Mouse (Mus musculus): ENCODE measurements around the gene Cby1.
"Not testable (repeated sequence)": the region's sequence is repeated elsewhere in the genome, so short reads cannot be mapped to it uniquely, and the experiment has no call there.

Gene Cby1

GRCm38 (mm10) chr15:79658531-79659375 lies at the start of gene Cby1, which contains the start of gene Fam227a:
Gene Cby1, plus strand, starts transcription at chr15:79659199.
Gene Fam227a, minus strand, starts transcription at chr15:79658956.
- peak; percentile 96 for DNase-seq

GRCm38 (mm10) chr15:79609226-79609625 lies 49.8 kb upstream of the Cby1 start:
- no peak for DNase-seq

- DNase-seq, result no peak
Measured at GRCm38 (mm10) chr15:79615501-79615900, 43.5 kb upstream of the Cby1 start.

DNA sequence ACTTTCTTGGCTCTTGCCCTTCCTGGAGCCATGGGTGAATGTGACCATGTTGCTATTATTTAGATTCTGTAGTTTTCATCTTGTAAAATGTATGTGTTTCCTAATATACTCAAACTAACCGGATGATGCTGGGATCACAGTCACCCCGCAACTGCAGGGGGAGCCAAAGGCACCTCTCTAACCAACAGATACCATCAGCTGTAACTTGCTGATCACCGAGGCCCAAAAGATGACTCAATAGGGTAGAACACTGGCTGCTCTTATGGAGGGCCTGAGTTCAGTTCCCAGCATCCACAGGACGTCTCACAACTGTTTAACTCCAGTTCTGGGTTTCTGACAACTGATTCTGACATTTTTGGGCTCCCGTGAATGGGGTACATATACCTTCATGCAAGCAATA lies 42.3 kb upstream of the Cby1 start:
- DNase-seq, result no peak

GRCm38 (mm10) chr15:79617135-79617534 lies 41.9 kb upstream of the Cby1 start:
- DNase-seq, result no peak

DNA sequence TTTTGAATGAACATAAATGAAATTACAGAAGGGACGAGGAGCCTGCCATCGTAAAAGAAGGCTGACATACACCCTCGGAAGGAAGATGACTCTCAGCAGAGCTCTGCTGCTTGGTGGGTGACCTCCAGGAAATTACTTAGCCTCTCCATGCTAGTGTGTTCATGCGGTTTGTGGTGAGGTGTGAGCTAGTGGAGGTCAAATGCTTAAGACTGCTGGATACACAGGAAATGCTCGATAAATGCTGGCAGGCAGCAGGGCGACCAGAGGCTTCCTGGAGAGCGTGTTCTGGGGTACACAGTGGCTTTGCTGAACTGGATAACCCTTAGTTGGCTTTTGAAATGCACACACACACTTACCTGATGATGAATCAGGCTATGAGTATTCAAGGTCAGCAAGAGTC lies 40.5 kb upstream of the Cby1 start:
- no peak for DNase-seq

DNA sequence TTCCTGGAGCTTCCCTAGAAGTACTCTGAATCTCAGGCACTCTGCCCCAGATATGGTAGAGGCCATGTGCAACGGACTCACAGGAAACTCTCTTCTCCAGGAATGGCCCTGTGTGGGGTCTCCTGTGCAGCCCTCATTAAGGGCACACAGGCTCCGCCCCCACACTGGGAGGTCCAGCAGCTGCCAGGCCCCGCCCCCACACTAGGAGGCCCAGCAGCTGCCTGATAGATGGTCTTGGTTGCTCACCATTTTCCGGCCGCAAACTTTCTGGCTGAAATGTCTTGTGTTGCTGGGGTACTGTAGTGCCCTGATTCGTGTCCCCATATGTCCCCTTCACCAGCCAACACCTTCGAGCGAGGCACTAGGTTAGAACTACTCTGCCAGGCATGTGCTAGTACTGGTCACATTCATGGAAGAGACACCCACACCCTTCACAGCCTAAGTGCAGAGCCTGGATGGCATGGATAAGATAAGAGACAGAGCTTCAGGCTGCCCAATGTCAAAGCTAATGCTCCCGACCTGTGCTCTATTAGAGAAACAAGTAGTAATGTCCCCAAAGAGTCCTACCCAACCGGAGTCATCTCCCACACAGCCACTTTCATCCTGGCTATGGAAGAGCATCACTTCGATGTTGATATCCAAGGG lies 39.1 kb upstream of the Cby1 start:
- DNase-seq, result peak; percentile 29

GRCm38 (mm10) chr15:79630471-79630870 lies 28.5 kb upstream of the Cby1 start:
- DNase-seq, result no peak

- DNase-seq, result no peak
Measured at GRCm38 (mm10) chr15:79641135-79641817, 17.7 kb upstream of the Cby1 start.

DNA sequence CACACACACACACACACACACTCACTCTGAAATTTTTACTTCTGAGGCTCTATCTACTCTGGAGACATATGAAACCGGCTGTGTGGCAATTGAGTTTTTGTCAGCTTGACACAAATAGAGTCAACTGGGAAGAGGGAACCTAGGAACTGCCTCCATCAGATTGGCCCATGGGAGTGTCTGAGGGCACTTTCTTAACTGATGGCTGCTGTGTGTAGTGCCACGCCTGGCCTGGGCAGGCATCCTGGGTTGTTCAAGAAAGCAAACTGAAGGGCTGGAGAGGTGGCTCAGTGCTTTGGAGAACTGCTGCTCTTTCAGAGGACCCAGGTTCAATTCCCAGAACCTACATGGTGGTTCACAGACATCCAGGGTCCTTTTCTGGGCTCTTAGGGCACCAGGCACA lies 13.5 kb upstream of the Cby1 start:
- DNase-seq, result no peak

- no peak for DNase-seq
Measured at GRCm38 (mm10) chr15:79648130-79648529, 10.9 kb upstream of the Cby1 start.

DNA sequence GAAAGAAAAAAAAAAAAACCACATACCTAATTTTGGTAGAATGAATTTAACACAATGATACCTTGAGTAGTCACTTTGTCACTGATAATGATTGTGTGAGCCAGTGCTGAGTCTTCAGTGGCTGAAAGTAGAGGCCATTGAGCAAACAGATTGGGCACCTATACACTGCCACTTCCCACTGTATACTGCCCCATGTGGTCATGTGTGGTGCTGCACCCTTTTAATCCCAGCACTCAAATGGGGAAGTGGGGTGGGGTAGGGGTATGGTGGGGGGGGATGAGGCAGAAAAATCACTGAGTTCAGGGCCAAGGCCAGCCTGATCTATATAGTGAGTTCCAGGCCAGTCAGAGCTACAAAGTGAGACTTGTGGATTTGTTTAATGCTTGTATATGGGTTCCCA lies 8.4 kb upstream of the Cby1 start:
- peak; percentile 60 for DNase-seq

DNA sequence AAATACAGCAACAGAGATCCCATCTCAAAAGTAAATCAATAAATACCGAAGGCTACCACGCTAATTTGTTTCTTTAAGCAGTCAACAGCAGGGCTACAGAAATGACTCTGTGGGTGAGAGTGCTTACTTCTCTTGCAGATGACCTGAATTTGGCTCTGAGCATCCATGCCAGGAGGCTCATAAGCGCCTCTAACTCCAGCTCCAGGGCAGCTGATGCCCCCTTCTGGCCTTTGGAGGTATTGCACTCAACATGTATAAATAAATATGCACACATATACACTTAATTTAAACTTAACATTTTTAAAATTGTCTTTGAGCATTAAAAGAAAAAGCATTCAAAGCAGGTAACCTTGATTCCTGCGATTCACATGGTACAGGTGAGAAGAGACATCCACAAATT lies 7.5 kb upstream of the Cby1 start:
- DNase-seq, result no peak

DNA sequence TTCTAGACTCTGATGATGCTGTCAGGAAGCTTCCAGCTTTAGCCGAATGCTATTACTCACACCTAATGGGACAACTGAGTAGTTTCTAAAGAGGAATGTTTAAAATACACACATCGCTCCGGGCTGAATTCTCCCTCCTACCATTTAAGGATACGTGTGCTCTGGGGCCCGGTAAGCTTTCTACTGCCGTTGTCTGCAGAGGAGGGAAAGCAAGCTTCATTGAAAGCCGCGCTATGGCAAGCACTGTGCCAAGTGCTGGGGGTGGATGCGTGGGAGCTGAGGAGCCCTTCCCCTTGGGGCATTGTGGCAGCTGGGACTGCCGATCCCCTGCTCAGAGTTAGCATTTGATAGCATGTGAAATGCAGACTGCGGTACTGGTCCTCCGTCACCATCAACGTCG lies 2.5 kb upstream of the Cby1 start:
- no peak for DNase-seq

DNA sequence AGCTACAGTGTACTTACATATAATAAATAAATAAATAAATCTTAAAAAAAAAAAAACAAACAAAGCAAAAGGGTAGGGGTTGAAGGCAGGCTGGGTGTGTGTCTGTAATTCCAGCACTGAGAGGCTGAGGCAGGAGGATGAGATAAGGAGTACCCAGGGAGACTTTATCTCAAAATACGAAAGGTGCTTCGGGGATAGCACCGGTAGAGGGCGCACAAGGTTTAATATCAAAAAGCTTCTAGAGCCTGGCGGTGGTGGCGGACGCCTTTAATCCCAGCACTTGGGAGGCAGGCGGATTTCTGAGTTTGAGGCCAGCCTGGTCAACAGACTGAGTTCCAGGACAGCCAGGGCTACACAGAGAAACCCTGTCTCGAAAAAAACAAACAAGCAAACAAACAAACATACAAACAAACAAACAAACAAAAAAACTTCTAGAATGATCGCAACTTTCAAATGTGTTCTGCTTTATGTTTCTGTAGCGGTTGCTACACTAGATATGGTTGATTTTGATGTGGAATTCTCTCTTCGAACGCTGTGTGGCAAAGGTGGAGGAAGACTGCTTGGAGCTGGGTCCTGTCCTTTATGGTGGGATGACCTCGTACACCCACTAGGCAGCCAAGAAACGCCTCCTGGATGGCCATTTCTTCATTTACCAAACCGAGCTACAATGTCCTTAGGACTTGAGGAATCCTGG lies 1.0 kb upstream of the Cby1 start:
- peak; percentile 92 for DNase-seq

- DNase-seq, result peak; percentile 60
Measured at GRCm38 (mm10) chr15:79661852-79662251, 2.9 kb downstream of the Cby1 start.

- DNase-seq, result no peak
Measured at GRCm38 (mm10) chr15:79664666-79665065, 5.7 kb downstream of the Cby1 start.

- peak; percentile 73 for DNase-seq
Measured at GRCm38 (mm10) chr15:79669195-79669594, 10.2 kb downstream of the Cby1 start.

DNA sequence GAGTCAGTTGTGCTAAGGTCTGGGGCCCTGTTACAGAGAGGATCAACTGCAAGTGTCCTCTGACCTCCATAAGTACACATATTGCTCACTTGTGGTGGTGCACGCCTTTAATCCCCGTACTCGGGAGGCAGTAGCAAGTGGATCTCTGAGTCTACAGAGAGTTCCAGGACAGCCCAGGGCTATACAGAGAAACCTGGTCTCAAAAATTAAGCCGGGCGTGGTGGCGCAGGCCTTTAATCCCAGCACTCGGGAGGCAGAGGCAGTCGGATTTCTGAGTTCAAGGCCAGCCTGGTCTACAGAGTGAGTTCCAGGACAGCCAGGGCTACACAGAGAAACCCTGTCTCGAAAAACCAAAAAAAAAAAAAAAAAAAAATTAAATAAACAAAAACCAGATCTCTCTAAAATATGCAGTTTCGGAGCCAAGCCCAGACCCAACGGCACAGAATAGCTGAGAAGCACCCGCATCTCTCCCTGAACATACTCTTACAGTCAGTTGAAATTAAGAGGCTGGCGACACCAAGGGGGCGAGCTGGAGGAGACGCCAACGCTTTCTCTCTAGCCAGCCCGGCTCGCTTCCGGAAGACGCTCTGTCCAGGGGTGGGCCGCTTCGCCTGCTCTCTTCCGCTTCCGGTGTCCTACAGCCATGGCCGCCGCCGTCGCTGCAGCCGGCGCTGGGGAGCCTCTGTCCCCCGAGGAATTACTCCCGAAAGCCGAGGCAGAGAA lies 11.4 kb downstream of the Cby1 start, which contains the start of gene Tomm22:
TSS of gene Tomm22 (plus strand) at position 613 of the 723 bp plus-strand sequence.
- DNase-seq, result peak; percentile 94

DNA sequence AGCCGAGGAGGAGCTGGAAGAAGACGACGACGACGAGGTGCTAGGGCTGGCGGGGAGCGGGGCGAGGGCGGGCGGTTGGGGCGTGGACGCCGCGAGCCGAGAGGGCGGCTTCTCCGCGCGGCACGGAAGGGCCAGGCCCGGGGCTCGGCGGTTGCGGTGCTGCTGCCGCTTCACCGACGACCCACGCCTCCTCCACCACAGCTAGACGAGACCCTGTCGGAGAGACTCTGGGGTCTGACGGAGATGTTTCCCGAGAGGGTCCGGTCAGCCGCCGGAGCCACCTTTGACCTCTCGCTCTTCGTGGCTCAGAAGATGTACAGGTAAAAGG lies 11.9 kb downstream of the Cby1 start:
- DNase-seq, result no peak

DNA sequence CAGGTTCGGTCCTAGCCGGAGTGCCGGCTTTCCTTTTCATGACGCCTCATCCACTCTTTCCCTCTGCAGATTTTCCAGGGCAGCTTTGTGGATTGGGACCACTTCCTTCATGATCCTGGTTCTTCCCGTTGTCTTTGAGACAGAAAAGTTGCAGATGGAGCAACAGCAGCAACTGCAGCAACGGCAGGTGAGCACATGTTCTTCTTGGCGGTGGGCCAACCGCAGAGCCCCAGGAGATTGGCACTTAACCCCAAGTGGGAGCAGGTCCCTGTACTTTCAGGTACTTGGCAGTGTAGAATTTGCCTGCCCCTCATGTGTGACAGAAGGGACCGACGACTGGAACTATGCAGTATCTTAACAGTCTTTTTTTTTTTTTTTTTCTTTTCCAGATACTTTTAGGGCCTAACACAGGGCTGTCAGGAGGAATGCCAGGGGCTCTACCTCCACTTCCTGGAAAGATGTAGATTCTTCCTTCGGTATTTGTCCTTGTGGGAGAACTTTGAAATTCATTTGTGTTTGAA lies 12.9 kb downstream of the Cby1 start:
- not testable (repeated sequence) for DNase-seq

DNA sequence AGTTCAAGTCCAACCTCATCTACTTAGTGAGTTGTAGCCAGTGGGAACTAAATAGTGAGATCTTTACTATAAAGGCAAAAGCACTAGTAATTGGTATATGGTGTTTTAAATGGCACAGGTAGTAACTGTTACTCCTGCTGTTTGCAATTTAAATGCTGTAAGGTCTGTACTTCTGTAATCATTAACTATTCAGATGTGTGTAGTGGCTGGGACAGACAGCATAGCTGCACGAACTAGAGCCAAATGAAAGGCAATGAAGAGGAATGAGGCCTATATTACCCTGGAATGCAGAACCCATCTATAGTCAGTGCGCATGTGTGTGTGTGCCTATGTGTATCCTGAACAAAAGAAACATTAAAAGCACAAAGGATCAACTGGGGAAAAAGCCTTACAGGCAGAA lies 18.9 kb downstream of the Cby1 start:
- no peak for DNase-seq
